Mouse (Mus musculus) fat pad, adult 2 months (tissue): ENCODE data around the gene Mad1l1.

Experiments used
- DNase-seq: peaks from one replicate; pipeline ENCODE4 v3.0.0-alpha.2; 2011; ENCODE audit warnings: low read depth, low spot score; ENCODE audit errors: extremely low read depth

Gene Mad1l1

GRCm38 (mm10) chr5:140221016-140221650, 100.2 kb downstream of the Mad1l1 start:
- DNase-seq, result no peak

GRCm38 (mm10) chr5:140219252-140219651, 102.1 kb downstream of the Mad1l1 start:
- no peak for DNase-seq

DNA sequence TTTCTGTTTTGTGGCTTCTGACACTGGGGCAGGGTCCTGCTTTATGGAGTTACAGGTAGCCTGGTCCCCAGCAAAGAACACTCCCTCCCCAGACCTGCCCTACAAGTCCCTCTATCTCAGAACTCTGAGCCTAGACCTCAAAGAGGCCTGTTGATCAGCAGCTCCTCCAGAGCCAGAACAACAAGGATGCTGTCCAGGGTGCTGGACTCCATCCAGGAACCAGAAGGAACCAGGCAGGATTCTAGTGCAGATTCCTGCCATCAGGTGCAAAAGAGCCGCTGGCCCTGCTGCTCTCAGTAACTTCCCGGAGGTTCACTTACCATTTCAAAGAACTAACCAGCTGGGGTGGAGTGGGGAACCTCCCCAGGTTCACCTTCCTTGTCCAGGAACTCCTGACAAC, 103.5 kb downstream of the Mad1l1 start:
- no peak for DNase-seq

GRCm38 (mm10) chr5:140217083-140217482, 104.3 kb downstream of the Mad1l1 start:
- no peak for DNase-seq

- no peak for DNase-seq
Measured at GRCm38 (mm10) chr5:140215471-140216087, 105.8 kb downstream of the Mad1l1 start.

- no peak for DNase-seq
Measured at GRCm38 (mm10) chr5:140213001-140213400, 108.4 kb downstream of the Mad1l1 start.

DNA sequence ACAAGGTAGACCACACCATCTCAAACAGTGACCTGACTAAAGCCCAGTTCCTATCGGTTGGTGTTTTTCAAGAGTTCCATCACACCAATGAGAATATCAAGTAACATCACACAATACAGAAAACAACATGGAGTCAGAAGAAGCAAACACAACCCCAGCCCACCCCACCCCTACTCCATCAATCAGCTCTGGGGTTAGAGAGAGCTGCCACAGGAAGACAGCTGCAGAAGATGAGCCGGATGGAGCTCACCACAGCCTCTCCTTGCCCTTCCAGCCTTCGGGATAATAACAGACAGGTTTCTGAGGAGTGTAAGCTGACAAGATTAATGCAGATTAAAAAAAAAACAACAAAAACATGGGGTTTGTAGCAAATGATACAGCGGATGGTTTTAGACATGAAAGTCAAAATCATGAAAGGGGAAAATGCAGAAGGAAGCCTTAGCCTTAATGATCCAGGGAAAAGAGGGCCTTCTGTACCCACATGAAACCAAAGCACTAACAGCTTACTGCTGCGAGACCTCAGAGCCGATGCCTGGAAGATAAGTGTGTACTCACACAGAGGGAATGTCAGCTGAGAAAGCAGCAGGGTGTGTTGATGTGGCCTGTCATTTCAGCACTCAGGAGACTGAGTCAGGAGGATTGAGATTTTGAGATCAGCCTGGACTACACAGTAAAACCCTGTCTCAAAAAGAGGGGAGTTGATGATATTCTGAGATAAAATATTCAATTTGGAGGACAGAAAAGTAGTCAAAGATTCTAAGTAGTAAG, 110.8 kb downstream of the Mad1l1 start:
- no peak for DNase-seq

DNA sequence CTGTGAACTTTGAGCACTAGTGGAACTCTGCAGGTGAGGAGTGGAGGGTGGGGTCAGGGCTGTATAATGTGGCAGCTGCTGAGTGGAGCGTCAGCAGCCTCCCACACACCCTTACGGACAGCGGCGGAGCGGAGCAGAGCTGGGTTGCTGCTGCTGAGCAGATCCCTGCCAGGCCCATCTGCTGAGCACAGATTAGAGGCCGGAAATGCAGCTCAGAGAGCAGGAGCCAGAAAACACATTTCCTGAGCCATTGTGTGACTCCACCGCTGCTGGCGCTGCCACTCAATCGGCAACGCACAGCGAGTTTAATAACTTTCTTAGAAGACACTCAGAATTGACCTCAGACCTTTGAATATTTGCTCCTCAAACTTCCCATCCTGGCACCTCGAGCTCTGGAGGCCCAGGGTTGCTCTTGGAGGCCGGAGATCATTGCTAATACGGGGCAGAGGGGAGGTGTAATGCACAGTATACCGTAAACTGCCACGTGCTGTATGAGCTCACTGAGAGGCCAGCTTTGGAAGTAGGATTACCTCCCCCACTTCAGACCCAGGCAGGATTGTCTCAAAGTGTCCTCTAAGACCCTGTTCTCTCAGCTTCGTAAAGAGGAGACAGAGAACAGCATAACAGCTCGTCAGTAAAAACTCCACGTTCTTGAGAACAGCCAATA, 112.5 kb downstream of the Mad1l1 start:
- DNase-seq, result no peak

DNA sequence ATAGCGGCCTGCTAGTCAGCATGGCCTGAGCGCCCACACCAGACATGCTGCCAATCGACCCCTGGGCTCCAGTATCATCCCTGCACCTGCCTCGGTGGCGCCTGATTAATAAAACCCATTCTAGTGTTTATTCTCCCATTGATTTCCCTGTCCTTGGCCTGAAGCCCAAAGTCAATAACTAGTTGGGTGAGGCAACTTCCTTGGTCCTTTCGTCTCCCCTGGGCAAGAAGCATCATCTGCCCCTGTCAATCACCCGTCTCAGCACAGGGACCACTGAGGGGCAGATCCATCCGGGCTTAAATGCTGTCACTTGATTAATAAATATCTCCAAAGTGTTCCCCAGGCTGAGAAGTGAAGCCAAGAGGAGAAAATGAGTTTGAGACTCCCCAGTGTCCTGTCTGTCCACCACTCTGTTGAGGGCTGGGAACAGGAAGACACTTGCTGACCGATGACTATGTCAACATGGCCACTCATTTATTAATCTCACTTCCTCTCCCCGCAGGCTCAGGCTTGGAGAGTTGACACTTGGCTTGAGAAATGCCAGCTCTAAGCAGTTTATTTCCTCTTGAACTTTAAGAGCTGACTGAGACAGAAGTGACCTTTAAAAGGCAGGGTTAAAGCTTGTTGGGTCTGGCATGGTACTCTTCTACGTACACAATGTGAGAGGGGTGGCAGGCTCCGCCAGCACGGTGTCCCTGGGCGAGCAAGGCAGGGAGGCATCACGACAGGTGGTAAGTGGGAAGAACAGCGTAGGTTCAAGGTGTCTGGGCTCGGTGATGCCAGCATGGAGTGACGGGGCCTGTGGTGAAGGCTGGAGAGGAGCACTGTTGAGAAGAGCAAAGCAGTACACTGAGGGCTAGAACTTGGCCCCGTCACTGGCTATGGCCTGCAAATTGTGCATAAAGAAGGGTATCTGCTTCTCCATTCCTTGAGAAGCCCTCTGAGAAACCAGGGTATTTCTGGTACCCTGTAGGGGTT, 114.3 kb downstream of the Mad1l1 start:
- no peak for DNase-seq

- DNase-seq, result peak; percentile 59
Measured at GRCm38 (mm10) chr5:140205991-140206390, 115.4 kb downstream of the Mad1l1 start.

- no peak for DNase-seq
Measured at GRCm38 (mm10) chr5:140204465-140204864, 116.9 kb downstream of the Mad1l1 start.

- DNase-seq, result no peak
Measured at GRCm38 (mm10) chr5:140204037-140204436, 117.3 kb downstream of the Mad1l1 start.

DNA sequence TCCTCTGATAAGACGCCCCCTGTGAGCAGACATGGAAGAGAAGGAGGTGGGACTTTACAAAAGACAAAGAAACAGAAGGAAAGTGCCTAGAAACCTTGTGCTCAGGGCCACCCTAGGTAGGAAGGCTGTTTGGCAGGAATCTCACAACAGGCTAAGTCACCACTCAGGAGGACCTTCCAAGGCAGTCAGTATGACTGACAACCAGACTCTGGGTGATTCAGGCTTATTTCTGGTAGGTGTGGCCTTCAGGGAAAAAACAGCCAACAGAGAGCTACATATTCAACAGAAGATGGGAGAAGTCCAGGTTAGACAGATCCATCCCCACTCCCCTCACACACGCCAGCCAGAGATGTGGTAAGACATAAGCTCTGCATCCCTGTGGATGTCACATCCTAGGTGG, 118.9 kb downstream of the Mad1l1 start:
- DNase-seq, result no peak

DNA sequence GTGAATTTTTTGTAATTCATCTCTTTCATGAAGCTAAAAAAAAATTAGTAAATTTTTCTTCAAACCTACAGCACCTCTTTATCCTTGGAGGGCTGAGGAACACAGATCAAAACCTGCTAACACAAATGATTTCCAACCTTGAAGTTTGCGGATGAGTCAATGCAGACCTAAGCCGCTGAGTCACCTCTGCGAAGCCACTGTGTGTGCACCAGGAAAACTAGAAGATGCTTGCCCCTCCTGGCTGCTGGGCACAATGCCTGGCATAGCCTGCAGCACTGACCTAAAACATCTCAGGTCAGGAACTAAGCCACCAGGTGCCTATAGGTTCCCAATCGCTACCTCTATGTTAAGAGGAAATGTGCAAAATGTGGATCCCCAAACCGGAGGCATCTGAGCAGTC, 119.8 kb downstream of the Mad1l1 start:
- no peak for DNase-seq

- no peak for DNase-seq
Measured at GRCm38 (mm10) chr5:140201109-140201508, 120.2 kb downstream of the Mad1l1 start.

DNA sequence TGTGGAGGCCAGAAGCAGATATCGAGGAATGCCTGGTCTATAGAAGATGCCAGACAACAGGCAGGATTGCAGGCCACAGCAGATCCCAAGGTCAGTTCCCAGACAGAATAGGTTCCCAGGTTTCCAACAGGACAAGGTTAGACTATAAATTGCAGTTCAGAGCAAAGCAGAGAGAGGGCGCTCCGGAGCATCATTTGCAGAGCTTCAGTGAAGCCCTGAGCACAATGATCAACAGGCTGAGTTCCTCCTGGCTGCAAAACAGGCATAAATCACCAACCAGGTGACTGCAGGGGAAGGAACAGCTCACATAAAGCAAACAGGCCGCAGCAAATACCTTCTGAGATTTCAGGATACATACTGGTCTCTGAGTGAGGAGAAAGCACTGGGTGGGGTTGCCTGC, 123.6 kb downstream of the Mad1l1 start:
- DNase-seq, result no peak

- DNase-seq, result no peak
Measured at GRCm38 (mm10) chr5:140196446-140196845, 124.9 kb downstream of the Mad1l1 start.

- no peak for DNase-seq
Measured at GRCm38 (mm10) chr5:140194173-140194572, 127.2 kb downstream of the Mad1l1 start.

DNA sequence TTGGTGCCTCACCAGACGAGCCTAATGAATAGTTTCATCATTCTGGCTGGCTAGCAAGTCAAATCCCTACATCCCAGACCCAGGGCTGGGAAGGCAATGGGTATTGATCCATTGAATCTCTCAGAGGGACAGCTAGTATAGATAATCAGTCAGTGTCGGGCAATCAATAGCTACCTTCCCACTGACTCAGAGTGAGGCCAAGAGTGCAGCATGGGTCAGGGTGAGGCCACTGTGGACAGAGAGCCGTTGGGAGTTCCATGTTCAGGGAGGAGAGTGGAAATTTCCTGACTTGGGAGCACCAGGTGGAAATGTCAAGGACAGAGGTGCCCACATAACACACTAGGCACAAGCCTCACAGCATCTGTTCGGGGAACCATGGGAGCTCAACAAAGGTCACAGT, 129.8 kb downstream of the Mad1l1 start:
- no peak for DNase-seq

- DNase-seq, result no peak
Measured at GRCm38 (mm10) chr5:140186351-140186750, 135.0 kb downstream of the Mad1l1 start.
